Mouse (Mus musculus) heart, embryonic 12.5 days (tissue): ENCODE data around the gene Prnp. TPM values are rescaled to one million over a fixed set of nuclear protein-coding genes. Genes with fewer than 3 reads are reported as not detected.

Experiments used
- ATAC-seq: fragments of 200-750 bp; cut with Nextera tagmentation; 2 replicates; pipeline ENCODE4 v1.8.0; 2017; ENCODE audit warnings: moderate TSS enrichment, moderate library complexity; ENCODE audit not compliant: insufficient number of reproducible peaks, low FRiP score
- H3K27ac ChIP-seq: fragments of 300-500 bp; sonication (generic); 2 replicates; pipeline ENCODE4 v1.5.1; 2016; ENCODE audit warnings: mild to moderate bottlenecking, moderate library complexity; ENCODE audit not compliant: poor library complexity, severe bottlenecking
- H3K27me3 ChIP-seq: fragments of 300-500 bp; sonication (generic); replicated peaks from 2 replicates; pipeline ENCODE4 v1.6.1; 2016; ENCODE audit warnings: mild to moderate bottlenecking, moderate library complexity
- H3K36me3 ChIP-seq: fragments of 300-500 bp; sonication (generic); 2 replicates; pipeline ENCODE4 v1.6.1; 2016; ENCODE audit warnings: mild to moderate bottlenecking, moderate library complexity
- H3K4me1 ChIP-seq: fragments of 300-500 bp; sonication (generic); replicated peaks from 2 replicates; pipeline ENCODE4 v1.6.1; 2016; ENCODE audit warnings: mild to moderate bottlenecking
- H3K4me2 ChIP-seq: fragments of 300-500 bp; sonication (generic); 2 replicates; pipeline ENCODE4 v1.6.1; 2016; ENCODE audit warnings: mild to moderate bottlenecking, moderate library complexity
- H3K4me3 ChIP-seq: fragments of 300-500 bp; sonication (generic); 2 replicates; pipeline ENCODE4 v1.5.1; 2016; ENCODE audit warnings: mild to moderate bottlenecking
- H3K9ac ChIP-seq: fragments of 300-500 bp; sonication (generic); 2 replicates; pipeline ENCODE4 v1.6.1; 2016; ENCODE audit warnings: mild to moderate bottlenecking, moderate library complexity
- H3K9me3 ChIP-seq: fragments of 300-500 bp; sonication (generic); replicated peaks from 2 replicates; pipeline ENCODE4 v1.6.1; 2016; ENCODE audit warnings: mild to moderate bottlenecking, moderate library complexity
- WGBS: fragments of 180-500 bp; shearing (Covaris S2); methylation state at CpG from one replicate; pipeline ENCODE4 v1.1.7; 2016; 5-methylcytosine and 5-hydroxymethylcytosine counted together
- polyA plus RNA-seq: library from polyadenylated mRNA; unstranded; fragments of >200 nt; fragmentation: Nextera tagmentation; extraction: Ambion mirVana; gene quantifications from 2 replicates; pipeline ENCODE4 v1.2.1, GENCODE M21; 2016

Prnp gene
- 83.6 and 89.1 TPM in 2 replicates for polyA plus RNA-seq

DNA sequence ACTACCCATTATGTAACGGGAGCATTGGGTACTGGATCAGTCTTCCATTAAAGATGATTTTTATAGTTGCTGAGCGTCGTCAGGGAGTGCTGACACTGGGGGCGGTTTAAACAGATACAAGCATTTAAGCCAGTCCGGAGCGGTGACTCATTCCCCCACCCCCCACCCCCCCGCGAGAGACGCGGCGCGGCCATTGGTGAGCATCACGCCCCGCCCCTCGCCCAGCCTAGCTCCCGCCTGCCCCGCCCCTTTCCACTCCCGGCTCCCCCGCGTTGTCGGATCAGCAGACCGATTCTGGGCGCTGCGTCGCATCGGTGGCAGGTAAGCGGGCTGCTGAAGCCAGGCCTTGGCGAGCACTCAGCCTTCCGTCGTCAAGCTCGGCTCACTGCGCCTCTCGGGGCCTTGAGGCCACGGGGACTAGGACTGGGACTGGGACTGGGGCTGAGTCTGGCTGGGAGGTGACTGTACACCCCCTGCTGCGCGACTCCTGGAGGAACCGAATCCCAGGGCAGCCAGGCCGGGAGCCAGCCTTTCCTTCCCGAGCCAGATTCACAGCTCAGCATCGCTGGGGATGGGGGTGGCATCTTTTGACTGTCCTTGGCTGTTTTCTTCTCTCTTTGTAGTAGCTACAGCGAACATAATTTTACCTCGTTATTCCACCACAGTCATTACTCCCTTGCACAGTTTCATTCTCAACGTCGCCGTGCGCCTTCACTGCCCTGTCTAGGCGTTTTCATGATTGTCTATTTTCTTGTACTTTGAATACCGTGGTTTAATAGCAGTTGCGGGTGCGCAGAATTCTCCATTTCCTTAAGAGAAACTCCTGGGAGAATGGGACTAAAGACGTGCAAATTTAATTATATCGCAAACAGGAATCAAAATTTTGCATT is at the start of gene Prnp, which contains the start of gene Prn:
Prnp (plus strand) TSS at position 246 of the 890 bp plus-strand sequence.
Prn (plus strand) TSS at position 275 of the 890 bp plus-strand sequence.
- 5% methylated on average over 51 of the region's 52 CpGs for WGBS
- H3K9ac ChIP-seq: peak within 1 kb of the TSS; percentile 80
- H3K4me2 ChIP-seq: peak within 1 kb of the TSS; percentile 67
- H3K36me3 ChIP-seq: no peaks in the 10 kb centered on the region
- peak within 1 kb of the TSS; percentile 65 for H3K4me3 ChIP-seq
- no peaks in the 10 kb centered on the region for H3K9me3 ChIP-seq
- ATAC-seq: peak; percentile 94
- peaks cover 20% of the 10 kb centered on the region for H3K4me1 ChIP-seq
- H3K27me3 ChIP-seq: no peaks in the 10 kb centered on the region
- H3K27ac ChIP-seq: peak within 1 kb of the TSS; percentile 77

- Histone ChIP-seq H3K27me3 (no peaks in the 10 kb centered on the region), H3K9me3 (peaks cover 3% of the 10 kb centered on the region), H3K4me3 (no peak overlapping the region), H3K27ac (no peak overlapping the region), H3K36me3 (no peaks in the 10 kb centered on the region), H3K9ac (no peak overlapping the region), H3K4me1 (no peaks in the 10 kb centered on the region), H3K4me2 (no peak overlapping the region)
- WGBS: 62% methylated on average over 3 of the region's 3 CpGs
- ATAC-seq: no peak
These were observed 47.0 kb upstream of the Prnp start for GRCm38 (mm10) chr2:131862617-131863275.

GRCm38 (mm10) chr2:131863472-131863871 is 46.3 kb upstream of the Prnp start:
- no peak overlapping the region for H3K27ac ChIP-seq
- WGBS: 60% methylated on average over 3 of the region's 3 CpGs

DNA sequence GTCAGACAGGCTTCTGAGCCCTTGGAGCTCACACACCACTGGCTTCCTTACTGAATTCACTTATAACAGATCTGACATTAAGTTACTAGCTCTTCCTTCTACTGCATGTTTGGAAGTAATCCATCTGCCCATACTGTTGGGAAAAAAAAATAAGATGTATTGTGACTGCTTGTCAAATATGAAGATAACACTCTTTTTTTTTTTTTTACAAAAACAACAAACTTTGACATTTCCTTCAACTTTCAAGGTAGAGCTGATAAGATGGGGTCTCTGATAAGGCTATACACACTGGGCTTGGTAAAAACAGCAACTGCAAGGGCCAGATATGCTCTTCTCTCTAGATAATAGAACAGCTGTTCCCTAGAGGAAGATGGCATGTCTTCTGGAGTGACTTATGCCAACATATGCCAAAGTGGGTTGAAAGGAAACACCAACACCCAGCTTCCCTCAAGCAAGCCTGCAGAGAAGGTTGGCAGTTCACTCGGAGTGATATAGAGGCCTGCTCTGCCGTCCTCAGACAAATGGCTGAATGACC is 45.4 kb upstream of the Prnp start:
- Histone ChIP-seq H3K9ac (no peak overlapping the region), H3K4me1 (no peaks in the 10 kb centered on the region), H3K9me3 (peaks cover 3% of the 10 kb centered on the region), H3K4me2 (no peak overlapping the region), H3K4me3 (no peak overlapping the region), H3K36me3 (no peaks in the 10 kb centered on the region), H3K27me3 (no peaks in the 10 kb centered on the region), H3K27ac (no peak overlapping the region)
- ATAC-seq: no peak
- 69% methylated on average over 2 of the region's 2 CpGs for WGBS

More at GRCm38 (mm10) chr2:131863472-131863871, 46.3 kb upstream of the Prnp start:
- no peak for ATAC-seq
- Histone ChIP-seq H3K4me1 (no peaks in the 10 kb centered on the region), H3K4me3 (no peak overlapping the region), H3K9ac (no peak overlapping the region), H3K4me2 (no peak overlapping the region), H3K9me3 (peaks cover 3% of the 10 kb centered on the region), H3K27me3 (no peaks in the 10 kb centered on the region), H3K36me3 (no peaks in the 10 kb centered on the region)

DNA sequence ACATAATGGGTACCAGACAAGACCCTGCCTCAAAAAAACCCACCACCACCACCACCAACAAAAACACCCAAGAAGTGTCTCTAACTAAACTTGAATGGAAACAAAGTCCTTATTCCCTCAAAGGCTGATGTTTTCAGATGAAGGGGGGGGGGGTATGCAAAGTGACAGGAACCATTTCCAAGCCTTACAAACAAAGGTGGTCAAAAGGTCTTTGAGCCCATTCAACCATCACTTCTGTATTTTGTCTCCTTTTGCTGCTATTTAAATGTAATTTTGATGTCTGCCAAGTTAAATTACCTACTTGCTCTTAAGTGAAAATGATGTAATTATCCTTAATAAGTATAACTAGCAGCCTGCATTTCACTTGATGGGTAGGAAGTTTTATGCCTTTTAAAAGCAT is 43.1 kb upstream of the Prnp start:
- no peaks in the 10 kb centered on the region for H3K4me1 ChIP-seq
- H3K27me3 ChIP-seq: no peaks in the 10 kb centered on the region
- no peaks in the 10 kb centered on the region for H3K9me3 ChIP-seq
- ATAC-seq: no peak
- no peaks in the 10 kb centered on the region for H3K36me3 ChIP-seq
- H3K4me2 ChIP-seq: no peak overlapping the region
- H3K9ac ChIP-seq: no peak overlapping the region
- H3K4me3 ChIP-seq: no peak overlapping the region
- no peak overlapping the region for H3K27ac ChIP-seq

DNA sequence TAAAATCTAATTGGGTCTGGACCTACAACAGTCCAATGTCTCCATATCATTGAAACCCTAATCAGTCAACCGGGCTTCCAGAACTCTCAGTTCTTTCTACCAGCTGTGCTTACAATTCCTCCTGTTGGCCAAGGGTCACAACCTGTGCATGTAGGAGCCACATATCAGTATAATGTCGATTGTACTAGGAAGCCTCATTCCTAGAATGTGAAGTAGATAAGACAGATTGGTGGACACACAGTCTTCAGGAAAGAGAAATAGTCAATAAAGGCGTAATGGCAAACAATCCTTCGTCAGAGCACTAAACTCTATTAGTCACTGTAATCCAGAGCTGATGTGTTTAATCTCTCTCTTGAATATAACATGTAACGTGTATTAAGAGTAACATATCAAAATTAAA is 40.7 kb upstream of the Prnp start:
- Histone ChIP-seq H3K27ac (no peak overlapping the region), H3K9me3 (peaks cover 4% of the 10 kb centered on the region), H3K9ac (no peak overlapping the region), H3K36me3 (no peaks in the 10 kb centered on the region), H3K4me1 (no peaks in the 10 kb centered on the region), H3K4me2 (no peak overlapping the region), H3K27me3 (no peaks in the 10 kb centered on the region), H3K4me3 (no peak overlapping the region)
- 71% methylated on average over 5 of the region's 5 CpGs for whole genome bisulfite sequencing
- ATAC-seq: no peak

DNA sequence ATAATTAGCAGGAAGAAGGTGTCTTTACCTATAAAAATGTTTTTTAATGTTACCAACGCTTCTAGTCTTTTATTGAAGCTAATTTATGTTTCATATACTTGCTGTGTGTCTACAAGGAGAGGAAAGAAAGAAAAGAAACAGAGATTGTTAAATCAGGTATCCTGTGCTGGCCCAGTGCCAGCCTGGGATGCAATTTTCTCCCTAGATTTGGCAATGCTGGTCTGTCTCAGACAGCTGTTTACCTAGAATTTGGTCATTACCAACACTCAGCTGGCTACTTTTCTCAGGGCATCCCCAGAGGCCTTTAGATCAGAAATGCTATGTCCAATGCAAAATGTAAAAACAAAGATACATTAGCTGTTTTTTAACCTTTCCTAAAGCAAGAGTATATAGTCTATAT is 36.4 kb upstream of the Prnp start:
- Histone ChIP-seq H3K4me1 (no peaks in the 10 kb centered on the region), H3K4me2 (no peak overlapping the region), H3K9me3 (peaks cover 4% of the 10 kb centered on the region), H3K27ac (no peak overlapping the region), H3K27me3 (no peaks in the 10 kb centered on the region), H3K4me3 (no peak overlapping the region), H3K36me3 (no peaks in the 10 kb centered on the region), H3K9ac (no peak overlapping the region)
- WGBS: 72% methylated on average over 1 of the region's 1 CpGs
- no peak for ATAC-seq

GRCm38 (mm10) chr2:131876551-131877265 is 33.0 kb upstream of the Prnp start:
- no peaks in the 10 kb centered on the region for H3K4me1 ChIP-seq
- H3K4me3 ChIP-seq: no peak overlapping the region
- no peaks in the 10 kb centered on the region for H3K27me3 ChIP-seq
- ATAC-seq: no peak
- no peak overlapping the region for H3K27ac ChIP-seq
- H3K36me3 ChIP-seq: no peaks in the 10 kb centered on the region
- peaks cover 4% of the 10 kb centered on the region for H3K9me3 ChIP-seq
- no peak overlapping the region for H3K9ac ChIP-seq
- H3K4me2 ChIP-seq: no peak overlapping the region
- WGBS: 85% methylated on average over 7 of the region's 7 CpGs

DNA sequence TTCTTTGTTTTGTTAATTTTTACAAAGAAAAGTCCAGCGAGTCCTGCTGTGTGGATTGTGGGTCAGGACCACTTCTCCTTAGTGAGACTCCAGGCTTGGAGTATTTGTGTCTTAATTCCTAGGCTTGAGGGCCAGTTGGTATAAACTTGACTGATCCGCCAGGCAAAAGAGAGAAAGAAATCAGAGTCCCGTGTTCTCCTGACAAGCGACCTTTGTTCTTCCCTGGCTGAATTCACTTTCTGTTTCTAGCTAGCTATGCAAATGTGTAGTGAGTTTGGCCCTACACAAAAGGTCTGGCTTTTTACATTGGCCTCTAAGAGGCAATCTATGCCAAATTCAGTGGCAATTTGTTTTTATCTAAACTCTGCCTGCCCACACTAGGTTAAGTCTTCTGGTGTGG is 28.0 kb upstream of the Prnp start:
- no peak overlapping the region for H3K9ac ChIP-seq
- no peaks in the 10 kb centered on the region for H3K9me3 ChIP-seq
- no peaks in the 10 kb centered on the region for H3K27me3 ChIP-seq
- H3K4me2 ChIP-seq: no peak overlapping the region
- H3K4me1 ChIP-seq: peaks cover 8% of the 10 kb centered on the region
- no peak overlapping the region for H3K27ac ChIP-seq
- WGBS: 69% methylated on average over 4 of the region's 4 CpGs
- H3K36me3 ChIP-seq: no peaks in the 10 kb centered on the region
- no peak for ATAC-seq
- H3K4me3 ChIP-seq: no peak overlapping the region

- Histone ChIP-seq H3K36me3 (no peaks in the 10 kb centered on the region), H3K9ac (no peak overlapping the region), H3K4me3 (no peak overlapping the region), H3K9me3 (no peaks in the 10 kb centered on the region), H3K27me3 (no peaks in the 10 kb centered on the region), H3K27ac (no peak overlapping the region), H3K4me2 (no peak overlapping the region), H3K4me1 (peaks cover 8% of the 10 kb centered on the region)
- WGBS: 40% methylated on average over 2 of the region's 2 CpGs
- no peak for ATAC-seq
These were observed 26.6 kb upstream of the Prnp start for GRCm38 (mm10) chr2:131883136-131883535.
